Comparison of ENCODE assay signal across 9 mouse cellular contexts in the genomic region with DNA sequence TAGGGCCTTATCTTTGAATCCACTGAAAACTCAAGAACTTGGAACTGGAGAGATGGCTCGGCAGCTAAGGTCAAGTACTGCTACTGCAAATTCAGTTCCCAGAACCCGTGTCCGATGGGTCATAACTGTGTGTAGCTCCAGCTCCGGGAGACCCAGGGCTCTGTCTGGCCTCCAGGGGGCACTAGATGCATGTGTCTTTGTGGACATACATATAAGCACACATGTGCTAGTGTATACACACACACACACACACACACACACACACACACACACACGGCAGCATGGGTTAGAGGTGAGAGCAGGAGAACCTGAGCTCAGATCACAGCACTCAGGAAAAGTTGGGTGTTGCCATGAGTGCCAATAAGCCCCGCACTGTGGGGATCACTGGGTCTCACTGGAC. TPM values are rescaled to one million over a fixed set of nuclear protein-coding genes. Genes with fewer than 3 reads are reported as not detected.
DNase-seq lines count a peak whose midpoint lies in the region; ATAC-seq and TF ChIP-seq lines count a peak whose summit lies in the region.
"Had no signal": no experiment of that assay in that cellular context is flagged by ENCODE, and none has a peak within 500 bp of the region (broad histone marks: within the 10 kb centered on the region; RNA-seq: fewer than 3 reads in every experiment).

No protein-coding gene starts in this region.

- 82% methylated on average over 6 of the region's 6 CpGs for WGBS in midbrain, embryonic 11.5 days
- 74% methylated on average over 6 of the region's 6 CpGs for WGBS in midbrain, postnatal 0 days
- 74% methylated on average over 6 of the region's 6 CpGs for WGBS in embryonic facial prominence, embryonic 10.5 days
- 66% methylated on average over 6 of the region's 6 CpGs for WGBS in liver, embryonic 16.5 days (ENCODE audit: insufficient replicate concordance)

- no peaks in the 10 kb centered on the region for H3K9me3 ChIP-seq in midbrain, embryonic 11.5 days (ENCODE audit: control insufficient read depth, low read length)
- no peaks in the 10 kb centered on the region for H3K9me3 ChIP-seq in midbrain, postnatal 0 days (ENCODE audit: low read length)
- H3K9me3 ChIP-seq in embryonic facial prominence, embryonic 10.5 days = no peaks in the 10 kb centered on the region
- H3K9me3 ChIP-seq in liver, embryonic 16.5 days (replicated peaks; ENCODE audit: control insufficient read depth, low read length) = no peaks in the 10 kb centered on the region

- H3K4me3 ChIP-seq in midbrain, embryonic 11.5 days (ENCODE audit: low read depth, low read length) = no peak overlapping the region
- H3K4me3 ChIP-seq in midbrain, postnatal 0 days (ENCODE audit: low read depth, low read length) = no peak overlapping the region
- no peak overlapping the region for H3K4me3 ChIP-seq in embryonic facial prominence, embryonic 10.5 days
- H3K4me3 ChIP-seq in liver, embryonic 16.5 days (ENCODE audit: low read depth, low read length) = no peak overlapping the region

- H3K9ac ChIP-seq in midbrain, embryonic 11.5 days (ENCODE audit: low read length) = no peak overlapping the region
- no peak overlapping the region for H3K9ac ChIP-seq in midbrain, postnatal 0 days (replicated peaks; ENCODE audit: low read length, poor library complexity, severe bottlenecking)
- H3K9ac ChIP-seq in liver, embryonic 16.5 days (ENCODE audit: low read depth, low read length) = no peak overlapping the region

- no peak overlapping the region for H3K27ac ChIP-seq in midbrain, embryonic 11.5 days (ENCODE audit: low read depth, low read length)
- no peak overlapping the region for H3K27ac ChIP-seq in midbrain, postnatal 0 days (ENCODE audit: low read depth, low read length)
- H3K27ac ChIP-seq in embryonic facial prominence, embryonic 10.5 days (replicated peaks) = no peak overlapping the region
- H3K27ac ChIP-seq in liver, embryonic 16.5 days (ENCODE audit: low read length) = no peak overlapping the region

- H3K4me2 ChIP-seq in midbrain, embryonic 11.5 days = no peak overlapping the region
- H3K4me2 ChIP-seq in midbrain, postnatal 0 days (ENCODE audit: low read depth, low read length, poor library complexity, severe bottlenecking) = no peak overlapping the region
- no peak overlapping the region for H3K4me2 ChIP-seq in liver, embryonic 16.5 days (ENCODE audit: low read depth, low read length)

- no peak for TF ChIP-seq CTCF in midbrain, postnatal 0 days (IDR thresholded peaks at IDR 0.05)

- no peaks in the 10 kb centered on the region for H3K27me3 ChIP-seq in midbrain, embryonic 11.5 days (ENCODE audit: control insufficient read depth, insufficient read depth, low read length)
- no peaks in the 10 kb centered on the region for H3K27me3 ChIP-seq in midbrain, postnatal 0 days (ENCODE audit: insufficient read depth, low read length)
- no peaks in the 10 kb centered on the region for H3K27me3 ChIP-seq in embryonic facial prominence, embryonic 10.5 days (replicated peaks; ENCODE audit: low read depth, poor library complexity, severe bottlenecking)
- H3K27me3 ChIP-seq in liver, embryonic 16.5 days (ENCODE audit: control insufficient read depth, insufficient read depth, low read depth, low read length) = no peaks in the 10 kb centered on the region

- no peaks in the 10 kb centered on the region for H3K36me3 ChIP-seq in midbrain, embryonic 11.5 days (ENCODE audit: control insufficient read depth, insufficient read depth, low read length)
- no peaks in the 10 kb centered on the region for H3K36me3 ChIP-seq in midbrain, postnatal 0 days (ENCODE audit: insufficient read depth, low read length)
- no peaks in the 10 kb centered on the region for H3K36me3 ChIP-seq in embryonic facial prominence, embryonic 10.5 days (replicated peaks)
- H3K36me3 ChIP-seq in liver, embryonic 16.5 days (ENCODE audit: control insufficient read depth, insufficient read depth) = no peaks in the 10 kb centered on the region

- no peaks in the 10 kb centered on the region for H3K4me1 ChIP-seq in midbrain, embryonic 11.5 days (ENCODE audit: control insufficient read depth, insufficient read depth, low read length)
- no peaks in the 10 kb centered on the region for H3K4me1 ChIP-seq in midbrain, postnatal 0 days (ENCODE audit: insufficient read depth, low read length)
- H3K4me1 ChIP-seq in embryonic facial prominence, embryonic 10.5 days = no peaks in the 10 kb centered on the region
- H3K4me1 ChIP-seq in liver, embryonic 16.5 days (ENCODE audit: control insufficient read depth, low read depth, low read length) = no peaks in the 10 kb centered on the region

- DNase-seq in CD4-positive, CD25-positive, alpha-beta regulatory T cell, adult 2 months (ENCODE audit: low read depth, low spot score) = peak; percentile 3
- DNase-seq in midbrain, embryonic 11.5 days (ENCODE audit: low spot score, missing footprints) = no peak
- DNase-seq in midbrain, postnatal 0 days (ENCODE audit: low spot score) = no peak
- peak; percentile 58 for DNase-seq in embryonic facial prominence, embryonic 10.5 days (ENCODE audit: low spot score)
- no peak for DNase-seq in spleen, adult 12 weeks (ENCODE audit: low spot score)
- DNase-seq in natural killer cell, adult 2 months (ENCODE audit: low spot score in 2 of 2) = no peak

- ATAC-seq in CD4-positive, CD25-positive, alpha-beta regulatory T cell, adult 4 months = no peak
- ATAC-seq in midbrain, embryonic 11.5 days (ENCODE audit: low FRiP score) = peak; percentile 62; the same call in 1 of the 2 replicates
- ATAC-seq in midbrain, postnatal 0 days (ENCODE audit: low FRiP score) = no peak
- ATAC-seq in liver, embryonic 16.5 days (ENCODE audit: low read depth) = 0 out of 2 replicates have a peak, but pooled peaks have one; percentile 9

RNA-seq across cellular contexts. Expression of a gene that starts 19.2 kb away (rescaled TPM):
- polyA plus RNA-seq in CD4-positive, CD25-positive, alpha-beta regulatory T cell, adult 4 months (2017; shearing (Covaris generic)) = not detected
- polyA plus RNA-seq in midbrain, embryonic 11.5 days (2014; fragmentation: Nextera tagmentation; extraction: Ambion mirVana) = 0.62 and 1.1 TPM in 2 replicates
- total RNA-seq in midbrain, postnatal 0 days (2014; rRNA removed) = 1.9 and 2.4 TPM in 2 replicates
- 0.93 and 1.4 TPM in 2 replicates for polyA plus RNA-seq in midbrain, postnatal 0 days (2015; fragmentation: Nextera tagmentation; extraction: Ambion mirVana)
- polyA plus RNA-seq in embryonic facial prominence, embryonic 10.5 days (2016; fragmentation: Nextera tagmentation; extraction: Ambion mirVana) = 1.1 and 1.5 TPM in 2 replicates
- polyA plus RNA-seq in liver, embryonic 16.5 days (2015; fragmentation: Nextera tagmentation; extraction: Ambion mirVana) = 0.14 TPM in 2 replicates

RNA-seq across cellular contexts. Expression of a gene that starts 55.6 kb away (rescaled TPM):
- polyA plus RNA-seq in CD4-positive, CD25-positive, alpha-beta regulatory T cell, adult 4 months (2017; shearing (Covaris generic)) = under 1 TPM in 1 of 2 experiments, not detected in 1; 0.78 TPM
- polyA plus RNA-seq in midbrain, embryonic 11.5 days (2014; fragmentation: Nextera tagmentation; extraction: Ambion mirVana) = not detected in 2 replicates
- total RNA-seq in midbrain, postnatal 0 days (2014; rRNA removed) = not detected in 2 replicates
- polyA plus RNA-seq in midbrain, postnatal 0 days (2015; fragmentation: Nextera tagmentation; extraction: Ambion mirVana) = not detected in 2 replicates
- polyA plus RNA-seq in embryonic facial prominence, embryonic 10.5 days (2016; fragmentation: Nextera tagmentation; extraction: Ambion mirVana) = not detected in 2 replicates
- polyA plus RNA-seq in liver, embryonic 16.5 days (2015; fragmentation: Nextera tagmentation; extraction: Ambion mirVana) = not detected in 2 replicates
- polyA plus RNA-seq: C2C12 had no signal

Comparison
In these comparisons a context has a peak if more than half of its experiments do, and no peak if none do; other contexts are left out.
1. ATAC-seq: peak in midbrain, embryonic 11.5 days (single experiment) and liver, embryonic 16.5 days (single experiment); none in CD4-positive, CD25-positive, alpha-beta regulatory T cell, adult 4 months (single experiment) and midbrain, postnatal 0 days (single experiment).
2. DNase-seq: peak in CD4-positive, CD25-positive, alpha-beta regulatory T cell, adult 2 months (single experiment) and embryonic facial prominence, embryonic 10.5 days (single experiment); none in midbrain, embryonic 11.5 days (single experiment), midbrain, postnatal 0 days (single experiment), spleen, adult 12 weeks (single experiment) and natural killer cell, adult 2 months (0 of 2).